Mouse (Mus musculus): ENCODE measurements around the gene Atg2b.

GRCm38 (mm10) chr12:105694021-105694420 lies 9.0 kb upstream of the Atg2b start:
- TF ChIP-seq CTCF (IDR thresholded peaks at IDR 0.05; ENCODE audit: low read depth, low read length): no peak
- no peak for TF ChIP-seq POLR2A (IDR thresholded peaks at IDR 0.05; ENCODE audit: extremely low read depth, insufficient read depth, low read length)

All from liver, adult 2 months (tissue).